Mouse (Mus musculus) MEL (cell line): ENCODE results near the gene Ripor1. TPM values are rescaled to one million over a fixed set of nuclear protein-coding genes. Genes with fewer than 3 reads are reported as not detected.

Experiments
- DNase-seq: peaks from one replicate; pipeline ENCODE4 v3.0.0; 2011; ENCODE audit warnings: low read depth, low spot score
- H3K27ac ChIP-seq: 2 replicates; pipeline ENCODE4 v1.5.1; 2012; ENCODE audit warnings: low read depth, mild to moderate bottlenecking, control low read depth, low read length, moderate library complexity; ENCODE audit not compliant: control insufficient read depth
- H3K27me3 ChIP-seq, 2 experiments: fragments of 150-350 bp in 1 of 2; sonication (generic) in 1 of 2; 2 replicates each; pipeline ENCODE4 v1.6.1; 2012; ENCODE audit warnings: low read length in 2 of 2, mild to moderate bottlenecking in 2 of 2, improper control_type of control experiment in 1 of 2, moderate library complexity in 1 of 2; ENCODE audit not compliant: insufficient read depth in 2 of 2, control insufficient read depth in 1 of 2
- H3K36me3 ChIP-seq, 2 experiments: 2 replicates each; pipeline ENCODE4 v1.6.1; 2012 to 2014; ENCODE audit warnings: low read length in 2 of 2, improper control_type of control experiment in 1 of 2, inconsistent platforms in 1 of 2, mild to moderate bottlenecking in 1 of 2; ENCODE audit not compliant: insufficient read depth in 2 of 2, control insufficient read depth in 1 of 2
- H3K4me1 ChIP-seq, 2 experiments: fragments of 150-350 bp in 1 of 2; sonication (generic) in 1 of 2; 2 replicates each; pipeline ENCODE4 v1.6.1; 2012; ENCODE audit warnings: low read length in 2 of 2, improper control_type of control experiment in 1 of 2, mild to moderate bottlenecking in 1 of 2; ENCODE audit not compliant: insufficient read depth in 2 of 2, control insufficient read depth in 1 of 2
- H3K4me3 ChIP-seq, 2 experiments: fragments of 150-350 bp in 1 of 2; sonication (generic) in 1 of 2; 2 replicates each; pipeline ENCODE4 v1.5.1; 2012; ENCODE audit warnings: low read depth in 2 of 2, low read length in 2 of 2, mild to moderate bottlenecking in 2 of 2, moderate library complexity in 2 of 2, control low read depth in 1 of 2, improper control_type of control experiment in 1 of 2; ENCODE audit not compliant: control insufficient read depth in 1 of 2, insufficient read depth in 1 of 2
- H3K79me2 ChIP-seq: 2 replicates; pipeline ENCODE4 v1.6.1; 2012; ENCODE audit warnings: mild to moderate bottlenecking, low read length, moderate library complexity; ENCODE audit not compliant: control insufficient read depth, poor library complexity, insufficient read depth
- H3K9ac ChIP-seq: 2 replicates; pipeline ENCODE4 v1.6.1; 2012; ENCODE audit warnings: low read depth, mild to moderate bottlenecking, control low read depth, low read length, moderate library complexity; ENCODE audit not compliant: control insufficient read depth, poor library complexity, severe bottlenecking
- H3K9me3 ChIP-seq: fragments of 150-350 bp; sonication (generic); replicated peaks from 2 replicates; pipeline ENCODE4 v1.6.1; 2012; ENCODE audit warnings: mild to moderate bottlenecking, low read length, improper control_type of control experiment, moderate library complexity; ENCODE audit not compliant: insufficient read depth
- CHD1 ChIP-seq: IDR thresholded peaks from 2 replicates; pipeline ENCODE4 v1.6.1; 2012; ENCODE audit warnings: low read depth, mild to moderate bottlenecking, inconsistent platforms, low read length, improper control_type of control experiment
- E2F4 ChIP-seq: IDR thresholded peaks from 2 replicates; pipeline ENCODE4 v1.6.1; 2011; ENCODE audit warnings: low read depth, low read length, improper control_type of control experiment, borderline replicate concordance
- ELF1 ChIP-seq: IDR thresholded peaks from 2 replicates; pipeline ENCODE4 v1.6.1; 2014; ENCODE audit warnings: low read depth, mild to moderate bottlenecking, inconsistent platforms, low read length, improper control_type of control experiment, moderate library complexity
- ETS1 ChIP-seq: IDR thresholded peaks from 2 replicates; pipeline ENCODE4 v1.6.1; 2012; ENCODE audit warnings: low read depth, mild to moderate bottlenecking, inconsistent platforms, low read length, improper control_type of control experiment, moderate library complexity
- GABPA ChIP-seq: IDR thresholded peaks from 2 replicates; pipeline ENCODE4 v1.6.1; 2012; ENCODE audit warnings: low read depth, mild to moderate bottlenecking, inconsistent platforms, low read length, improper control_type of control experiment, moderate library complexity
- GATA1 ChIP-seq: IDR thresholded peaks from 2 replicates; pipeline ENCODE4 v1.6.1; 2011; ENCODE audit warnings: low read depth, low read length, improper control_type of control experiment
- HCFC1 ChIP-seq: IDR thresholded peaks from 2 replicates; pipeline ENCODE4 v1.6.1; 2012; ENCODE audit warnings: low read depth, mild to moderate bottlenecking, inconsistent platforms, low read length, improper control_type of control experiment, moderate library complexity
- MAX ChIP-seq: IDR thresholded peaks from 2 replicates; pipeline ENCODE4 v1.6.1; 2011; ENCODE audit warnings: low read length, improper control_type of control experiment
- MAZ ChIP-seq: IDR thresholded peaks from 2 replicates; pipeline ENCODE4 v1.6.1; 2012; ENCODE audit warnings: low read depth, mild to moderate bottlenecking, inconsistent platforms, low read length, improper control_type of control experiment
- MEF2A ChIP-seq: IDR thresholded peaks from 2 replicates; pipeline ENCODE4 v1.6.1; 2014; ENCODE audit warnings: low read depth, mild to moderate bottlenecking, inconsistent platforms, low read length, improper control_type of control experiment; ENCODE audit not compliant: poor library complexity, insufficient replicate concordance, severe bottlenecking; ENCODE audit errors: extremely low read depth
- MXI1 ChIP-seq: IDR thresholded peaks from 2 replicates; pipeline ENCODE4 v1.6.1; 2011; ENCODE audit warnings: mild to moderate bottlenecking, low read depth, low read length, improper control_type of control experiment
- MYB ChIP-seq: IDR thresholded peaks from 2 replicates; pipeline ENCODE4 v1.6.1; 2011; ENCODE audit warnings: mild to moderate bottlenecking, low read depth, low read length, improper control_type of control experiment
- MYC ChIP-seq: IDR thresholded peaks from 2 replicates; pipeline ENCODE4 v1.6.1; 2011; ENCODE audit warnings: low read depth, mild to moderate bottlenecking, low read length, improper control_type of control experiment, moderate library complexity
- NELFE ChIP-seq: IDR thresholded peaks from 2 replicates; pipeline ENCODE4 v1.6.1; 2011; ENCODE audit warnings: low read depth, low read length, improper control_type of control experiment
- NRF1 ChIP-seq: IDR thresholded peaks from 2 replicates; pipeline ENCODE4 v1.6.1; 2014; ENCODE audit warnings: low read depth, mild to moderate bottlenecking, inconsistent platforms, low read length, improper control_type of control experiment, moderate library complexity; ENCODE audit not compliant: poor library complexity, insufficient read depth, severe bottlenecking
- POLR2A ChIP-seq, 2 experiments: IDR thresholded peaks; 2 replicates each; pipeline ENCODE4 v1.6.1; 2011 to 2012; ENCODE audit warnings: low read length in 2 of 2, mild to moderate bottlenecking in 2 of 2, control low read depth in 1 of 2, improper control_type of control experiment in 1 of 2, low read depth in 1 of 2, moderate library complexity in 1 of 2; ENCODE audit not compliant: control insufficient read depth in 1 of 2, insufficient read depth in 1 of 2, poor library complexity in 1 of 2
- POLR2AphosphoS5 ChIP-seq: IDR thresholded peaks from 2 replicates; pipeline ENCODE4 v1.6.1; 2012; ENCODE audit warnings: low read depth, borderline replicate concordance, mild to moderate bottlenecking, inconsistent platforms, low read length, moderate library complexity, mixed read lengths
- SIN3A ChIP-seq: IDR thresholded peaks from 2 replicates; pipeline ENCODE4 v1.6.1; 2012; ENCODE audit warnings: low read length, improper control_type of control experiment, inconsistent platforms
- SMC3 ChIP-seq: IDR thresholded peaks from 2 replicates; pipeline ENCODE4 v1.6.1; 2011; ENCODE audit warnings: low read depth, low read length, improper control_type of control experiment
- TBP ChIP-seq: IDR thresholded peaks from 2 replicates; pipeline ENCODE4 v1.8.0; 2011; ENCODE audit warnings: low read depth, low read length, improper control_type of control experiment
- TCF12 ChIP-seq: IDR thresholded peaks from 2 replicates; pipeline ENCODE4 v1.6.1; 2014; ENCODE audit warnings: low read depth, mild to moderate bottlenecking, inconsistent platforms, low read length, improper control_type of control experiment, moderate library complexity
- USF1 ChIP-seq: IDR thresholded peaks from 2 replicates; pipeline ENCODE4 v1.6.1; 2014; ENCODE audit warnings: low read depth, mild to moderate bottlenecking, inconsistent platforms, low read length, improper control_type of control experiment, moderate library complexity
- ZKSCAN1 ChIP-seq: IDR thresholded peaks from 2 replicates; pipeline ENCODE4 v1.6.1; 2012; ENCODE audit warnings: low read depth, mild to moderate bottlenecking, inconsistent platforms, low read length, improper control_type of control experiment, moderate library complexity
- ZNF384 ChIP-seq: IDR thresholded peaks from 2 replicates; pipeline ENCODE4 v1.6.1; 2012; ENCODE audit warnings: low read depth, mild to moderate bottlenecking, inconsistent platforms, low read length, improper control_type of control experiment
- polyA plus RNA-seq, 2 experiments: library from polyadenylated mRNA; stranded (reverse) in 1 of 2; unstranded in 1 of 2; fragments of >175 nt in 1 of 2; fragments of >200 nt in 1 of 2; gene quantifications; 2 replicates each; pipeline versions ENCODE4 v1.2.1 to v1.2.4; 2012; ENCODE audit warnings: low replicate concordance in 2 of 2, low read depth in 1 of 2; ENCODE audit not compliant: insufficient read length in 2 of 2, insufficient read depth in 1 of 2, missing spikeins in 1 of 2
- total RNA-seq: library from RNA; depleted of rRNA; stranded (reverse); fragments of 300-350 nt; gene quantifications from 2 replicates; pipeline ENCODE4 v1.2.3, GENCODE M21; 2012

Ripor1 gene
- total and polyA plus RNA-seq, 3 experiments: 16.6 to 120 TPM; not detected in 1

- Histone ChIP-seq H3K36me3 (peaks cover 2 to 47% of the 10 kb centered on the region in 2 experiments), H3K9ac (peak overlapping the region; percentile 92), H3K79me2 (peaks cover 48% of the 10 kb centered on the region), H3K27me3 (no peaks in the 10 kb centered on the region), H3K27ac (peak overlapping the region; percentile 94), H3K4me3 (peak overlapping the region; percentile 81 to 96)
- DNase-seq: peak; percentile 57
- no peak for TF ChIP-seq GABPA
- TF ChIP-seq NRF1: no peak
- TF ChIP-seq MAX: no peak
- TF ChIP-seq ZKSCAN1: no peak
- no peak for TF ChIP-seq HCFC1
- no peak for TF ChIP-seq E2F4
- TF ChIP-seq, all 39 proteins: peak for 0
- peaks cover 19 to 50% of the 10 kb centered on the region in 2 experiments for H3K4me1 ChIP-seq
- no peaks in the 10 kb centered on the region for H3K9me3 ChIP-seq
These were observed 585 bp downstream of the Ripor1 start for GRCm38 (mm10) chr8:105605491-105606188.

GRCm38 (mm10) chr8:105606189-105607023 lies 1.4 kb downstream of the Ripor1 start:
- no peaks in the 10 kb centered on the region for H3K9me3 ChIP-seq
- peak; percentile 86 for DNase-seq
- H3K27ac ChIP-seq: peak overlapping the region; percentile 94
- H3K4me3 ChIP-seq: peak overlapping the region; percentile 81 to 96
- peak; percentile 18; the same call in 1 of the 2 replicates for TF ChIP-seq ETS1
- no peak for TF ChIP-seq GATA1
- peak; percentile 77 for TF ChIP-seq MXI1
- TF ChIP-seq TCF12: 0 out of 2 replicates have a peak, but pooled peaks have one; percentile 16
- no peak for TF ChIP-seq SMC3
- TF ChIP-seq NELFE: no peak
- TF ChIP-seq CHD1: no peak
- TF ChIP-seq MEF2A: no peak
- TF ChIP-seq USF1: 0 out of 2 replicates have a peak, but pooled peaks have one; percentile 20
- no peak for TF ChIP-seq MAX
- TF ChIP-seq MAZ: peak; percentile 90
- TF ChIP-seq POLR2A (IDR thresholded peaks at IDR 0.05; ENCODE audit: control insufficient read depth in 1 of 2, insufficient read depth in 1 of 2, low read depth in 1 of 2, low read length in 2 of 2, poor library complexity in 1 of 2): 0 out of 4 replicates have a peak, but pooled peaks have one; percentile 16 to 22
- 0 out of 2 replicates have a peak, but pooled peaks have one; percentile 20 for TF ChIP-seq TBP
- no peak for TF ChIP-seq POLR2AphosphoS5
- 0 out of 2 replicates have a peak, but pooled peaks have one; percentile 5 for TF ChIP-seq ELF1
- TF ChIP-seq ZNF384: no peak
- peak; percentile 78 for TF ChIP-seq SIN3A
- TF ChIP-seq MYC: peak; percentile 44; the same call in 1 of the 2 replicates
- no peak for TF ChIP-seq MYB
- H3K9ac ChIP-seq: peak overlapping the region; percentile 92
- H3K4me1 ChIP-seq: peaks cover 21 to 55% of the 10 kb centered on the region in 2 experiments
- peaks cover 55% of the 10 kb centered on the region for H3K79me2 ChIP-seq
- peaks cover 9 to 54% of the 10 kb centered on the region in 2 experiments for H3K36me3 ChIP-seq
- no peaks in the 10 kb centered on the region for H3K27me3 ChIP-seq
